ENCODE assay signal across 8 mouse cellular contexts in genomic region chr12:106310585-106311319, GRCm38 (mm10).
DNase-seq lines count a peak whose midpoint lies in the region; ATAC-seq lines count a peak whose summit lies in the region.

No protein-coding gene starts in this region.

- peak overlapping the region; percentile 49 for H3K4me3 ChIP-seq in embryonic facial prominence, embryonic 15.5 days (replicated peaks)
- H3K4me3 ChIP-seq in hindbrain, embryonic 15.5 days, result peak overlapping the region; percentile 39
- H3K4me3 ChIP-seq in midbrain, embryonic 15.5 days, result peak overlapping the region; percentile 38

- no peaks in the 10 kb centered on the region for H3K9me3 ChIP-seq in embryonic facial prominence, embryonic 15.5 days (replicated peaks)
- H3K9me3 ChIP-seq in hindbrain, embryonic 15.5 days, result no peaks in the 10 kb centered on the region
- no peaks in the 10 kb centered on the region for H3K9me3 ChIP-seq in midbrain, embryonic 15.5 days

- WGBS in embryonic facial prominence, embryonic 15.5 days, result under 1% methylated on average over 34 of the region's 34 CpGs
- 2% methylated on average over 34 of the region's 34 CpGs for WGBS in hindbrain, embryonic 15.5 days
- WGBS in midbrain, embryonic 15.5 days, result 1% methylated on average over 34 of the region's 34 CpGs

- H3K36me3 ChIP-seq in embryonic facial prominence, embryonic 15.5 days, result no peaks in the 10 kb centered on the region
- no peaks in the 10 kb centered on the region for H3K36me3 ChIP-seq in hindbrain, embryonic 15.5 days
- no peaks in the 10 kb centered on the region for H3K36me3 ChIP-seq in midbrain, embryonic 15.5 days (replicated peaks)

- DNase-seq in left cerebral cortex, postnatal 4 days, result peak; percentile 24
- DNase-seq in left cerebral cortex, adult 18-20 months (ENCODE audit: low spot score in 2 of 2), result no peak
- DNase-seq in adrenal gland, adult 8-10 months, result peak; percentile 9
- DNase-seq in right cerebral cortex, postnatal 14 days, result no peak
- no peak for DNase-seq in urinary bladder, postnatal 4 days (ENCODE audit: low spot score in 2 of 2)

- intact Hi-C loops in left cerebral cortex, postnatal 4 days (cut with DNase I), result loop anchor here (5.0 kb wide), 1 partner anchor 162 kb away; no protein-coding TSS in a partner anchor

- peaks cover 9% of the 10 kb centered on the region for H3K4me1 ChIP-seq in embryonic facial prominence, embryonic 15.5 days
- peaks cover 12% of the 10 kb centered on the region for H3K4me1 ChIP-seq in hindbrain, embryonic 15.5 days (replicated peaks)
- peaks cover 16% of the 10 kb centered on the region for H3K4me1 ChIP-seq in midbrain, embryonic 15.5 days

- peak overlapping the region; percentile 73 for H3K4me2 ChIP-seq in embryonic facial prominence, embryonic 15.5 days (replicated peaks)
- H3K4me2 ChIP-seq in hindbrain, embryonic 15.5 days, result peak overlapping the region; percentile 79
- peak overlapping the region; percentile 63 for H3K4me2 ChIP-seq in midbrain, embryonic 15.5 days

- H3K27ac ChIP-seq in embryonic facial prominence, embryonic 15.5 days (replicated peaks), result no peak overlapping the region
- no peak overlapping the region for H3K27ac ChIP-seq in hindbrain, embryonic 15.5 days (replicated peaks)
- no peak overlapping the region for H3K27ac ChIP-seq in midbrain, embryonic 15.5 days

- no peak for ATAC-seq in embryonic facial prominence, embryonic 15.5 days (ENCODE audit: insufficient number of reproducible peaks, low FRiP score, low TSS enrichment, low read depth)
- no peak for ATAC-seq in hindbrain, embryonic 15.5 days (ENCODE audit: low FRiP score, low read depth)
- no peak for ATAC-seq in midbrain, embryonic 15.5 days (replicated peaks)

- no peaks in the 10 kb centered on the region for H3K27me3 ChIP-seq in embryonic facial prominence, embryonic 15.5 days
- peaks cover 44% of the 10 kb centered on the region for H3K27me3 ChIP-seq in hindbrain, embryonic 15.5 days
- H3K27me3 ChIP-seq in midbrain, embryonic 15.5 days (replicated peaks), result peaks cover 18% of the 10 kb centered on the region; the same call in 1 of the 2 replicates

- H3K9ac ChIP-seq in embryonic facial prominence, embryonic 15.5 days, result no peak overlapping the region
- H3K9ac ChIP-seq in hindbrain, embryonic 15.5 days, result peak overlapping the region; percentile 37
- H3K9ac ChIP-seq in midbrain, embryonic 15.5 days, result peak overlapping the region; percentile 41

Comparison
In these comparisons a context has a peak if more than half of its experiments do, and no peak if none do; other contexts are left out.
1. DNase-seq: peak in left cerebral cortex, postnatal 4 days (single experiment) and adrenal gland, adult 8-10 months (single experiment); none in left cerebral cortex, adult 18-20 months (0 of 2), right cerebral cortex, postnatal 14 days (single experiment) and urinary bladder, postnatal 4 days (0 of 2).
2. Peak in every context shown above with its lines, with median percentiles within 50 percentile points of each other: H3K4me2 ChIP-seq and H3K4me3 ChIP-seq.